Mouse (Mus musculus) urinary bladder, postnatal 10 days (tissue): ENCODE measurements around the gene Zfand3.

Experiments used
- DNase-seq: peaks from one replicate; pipeline ENCODE4 v3.0.0; 2022; ENCODE audit warnings: low spot score

Gene Zfand3

GRCm38 (mm10) chr17:30230428-30230827, 225.9 kb downstream of the Zfand3 start:
- no peak for DNase-seq

- DNase-seq: no peak
These were observed 226.9 kb downstream of the Zfand3 start for GRCm38 (mm10) chr17:30231483-30231882.

- DNase-seq: no peak
These were observed 228.2 kb downstream of the Zfand3 start for GRCm38 (mm10) chr17:30232698-30233097.

GRCm38 (mm10) chr17:30235380-30235779, 230.8 kb downstream of the Zfand3 start:
- DNase-seq: no peak

- no peak for DNase-seq
These were observed 232.1 kb downstream of the Zfand3 start for GRCm38 (mm10) chr17:30236611-30237010.

DNA sequence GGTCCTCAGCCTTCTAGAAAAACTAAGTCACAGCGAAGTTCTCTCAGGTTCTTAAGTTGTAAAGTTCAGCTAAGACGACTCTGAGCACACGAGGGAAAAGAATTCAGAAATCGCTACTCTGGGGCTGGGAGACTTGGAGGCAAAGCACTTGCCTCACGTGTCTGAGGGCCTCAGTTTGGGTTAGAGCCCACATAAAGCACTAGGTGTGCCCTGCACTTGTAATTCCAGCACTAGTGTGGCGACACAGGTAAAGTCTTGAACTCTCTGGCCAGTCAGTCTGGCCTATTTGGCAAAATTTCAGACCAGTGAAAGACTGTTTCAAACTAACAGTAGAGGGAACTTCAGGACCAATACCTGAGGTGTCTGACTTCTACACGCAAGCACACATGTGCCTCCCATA, 233.1 kb downstream of the Zfand3 start:
- DNase-seq: no peak

- no peak for DNase-seq
These were observed 234.9 kb downstream of the Zfand3 start for GRCm38 (mm10) chr17:30239458-30239857.

DNA sequence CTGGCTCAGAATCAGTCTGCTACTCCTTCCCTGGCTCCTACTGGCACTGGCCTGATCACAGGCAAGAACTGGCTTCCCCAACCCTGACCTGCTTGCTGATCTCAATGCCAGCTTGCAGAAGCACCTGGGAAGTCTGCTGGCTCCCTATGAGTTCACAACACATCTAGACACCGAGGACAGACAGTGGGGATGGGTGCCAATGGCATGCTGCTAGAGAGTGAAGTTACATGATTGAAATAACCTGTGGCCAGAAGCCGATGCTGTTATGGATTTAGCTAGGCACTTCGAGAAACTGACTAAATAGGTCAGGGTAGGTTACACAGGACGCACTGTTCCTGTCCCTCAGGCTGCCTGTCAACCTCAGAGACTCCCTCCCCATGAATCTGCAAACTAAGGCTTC, 236.1 kb downstream of the Zfand3 start:
- no peak for DNase-seq

GRCm38 (mm10) chr17:30241061-30241460, 236.5 kb downstream of the Zfand3 start:
- DNase-seq: no peak

GRCm38 (mm10) chr17:30241720-30242322, 237.3 kb downstream of the Zfand3 start:
- DNase-seq: no peak

GRCm38 (mm10) chr17:30242647-30243046, 238.1 kb downstream of the Zfand3 start:
- DNase-seq: no peak

DNA sequence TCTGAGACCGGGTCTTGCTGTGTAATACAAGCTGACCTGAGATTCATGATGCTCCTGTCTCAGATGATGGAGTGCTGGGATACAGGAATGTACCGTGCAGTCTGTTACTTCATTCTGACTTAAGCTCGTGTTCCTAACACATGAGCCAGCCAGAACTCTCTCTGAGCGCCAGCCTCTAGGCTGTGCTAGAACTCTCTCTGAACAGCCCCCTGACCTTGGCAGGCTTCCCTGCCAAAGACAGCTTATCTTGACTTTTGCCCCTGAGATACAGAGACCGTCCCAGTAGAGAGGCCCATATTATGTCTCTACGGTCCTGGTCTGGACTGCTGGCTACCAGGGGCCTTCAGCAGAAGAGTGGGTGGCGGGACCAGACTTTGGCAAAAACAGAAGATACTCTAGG, 239.0 kb downstream of the Zfand3 start:
- no peak for DNase-seq

- no peak for DNase-seq
These were observed 240.2 kb downstream of the Zfand3 start for GRCm38 (mm10) chr17:30244651-30245307.

- no peak for DNase-seq
These were observed 240.8 kb downstream of the Zfand3 start for GRCm38 (mm10) chr17:30245308-30245706.

DNA sequence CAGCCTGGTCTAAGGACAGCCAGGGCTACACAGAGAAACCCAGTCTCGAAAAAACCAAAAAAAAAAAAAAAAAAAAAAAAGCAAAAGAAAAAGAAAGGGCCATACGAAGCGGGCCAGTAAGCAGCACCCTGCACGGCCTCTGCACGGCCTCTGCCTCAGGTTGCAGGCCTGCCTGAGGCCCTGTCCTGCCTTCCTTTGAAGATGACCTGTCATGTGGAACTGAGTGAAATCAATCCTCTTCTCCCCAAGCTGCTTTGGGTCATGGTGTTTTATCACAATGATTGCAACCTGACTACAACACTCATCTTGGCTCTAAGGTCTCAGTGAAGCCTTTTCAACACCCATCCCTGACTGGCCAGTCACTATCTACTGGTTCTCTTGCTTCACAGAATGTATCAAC, 248.5 kb downstream of the Zfand3 start:
- DNase-seq: no peak

DNA sequence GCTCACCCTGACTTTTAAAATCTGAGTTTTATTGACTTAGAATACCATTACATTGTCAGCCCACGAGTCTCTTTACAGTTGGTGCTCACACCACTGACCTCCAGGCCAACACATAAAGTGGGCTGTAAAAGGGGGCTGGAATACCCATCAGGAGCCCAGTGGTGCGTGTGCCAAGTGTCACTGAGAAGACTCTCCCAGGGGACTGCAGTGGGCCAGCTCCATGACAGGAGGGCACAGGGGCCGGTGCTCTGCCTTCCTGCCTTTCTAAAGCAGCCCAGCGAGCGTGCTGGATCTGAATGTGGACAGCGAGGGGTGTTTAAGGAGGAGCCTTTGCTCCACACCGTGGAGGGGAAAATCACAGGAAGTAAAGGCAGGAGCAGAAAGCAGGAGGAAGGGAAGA, 249.4 kb downstream of the Zfand3 start:
- DNase-seq: no peak

GRCm38 (mm10) chr17:30255928-30256560, 251.5 kb downstream of the Zfand3 start:
- DNase-seq: no peak

DNA sequence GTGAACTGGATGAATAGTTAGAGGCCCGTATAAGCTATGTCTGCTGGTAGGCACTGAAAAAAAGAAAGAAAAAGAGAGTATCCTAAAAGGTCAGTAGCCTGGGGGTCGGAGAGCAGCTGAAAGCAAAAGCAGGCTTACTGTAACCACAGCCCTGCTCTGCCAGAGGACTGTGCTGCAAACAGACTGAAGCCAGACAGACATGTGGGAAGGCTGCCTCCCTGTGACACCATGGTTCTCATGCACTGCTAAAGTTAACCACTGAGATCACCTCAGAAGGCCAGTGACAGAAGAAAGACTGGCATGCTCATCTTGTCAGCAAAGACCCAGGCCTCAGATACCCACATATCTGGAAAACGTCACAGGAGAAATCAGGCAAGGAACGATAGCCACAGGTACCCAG, 253.9 kb downstream of the Zfand3 start:
- no peak for DNase-seq

DNA sequence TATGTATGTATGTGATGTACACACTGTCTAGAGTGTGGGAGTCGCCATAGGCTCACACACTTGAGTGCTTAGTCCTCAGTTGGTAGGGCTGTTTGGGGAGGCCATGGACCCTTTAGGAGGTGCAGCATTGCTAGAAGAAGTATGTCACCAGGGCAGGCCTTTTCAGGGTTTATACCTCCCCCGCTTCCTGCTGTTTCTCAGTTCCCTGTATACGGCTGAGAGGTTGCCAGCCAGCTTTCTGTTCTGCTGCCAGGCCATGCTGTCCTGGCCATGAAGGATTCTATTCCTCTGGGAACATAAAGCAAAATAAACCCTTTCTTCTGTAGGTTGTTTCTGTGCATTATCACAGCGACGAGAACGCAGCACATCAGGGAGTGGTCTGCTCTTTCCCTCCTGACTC, 255.4 kb downstream of the Zfand3 start:
- no peak for DNase-seq
